Mouse (Mus musculus) midbrain, embryonic 16.5 days (tissue): ENCODE results near the gene Cth. TPM values are rescaled to one million over a fixed set of nuclear protein-coding genes. Genes with fewer than 3 reads are reported as not detected.

ENCODE experiments used
- ATAC-seq: fragments of 200-750 bp; cut with Nextera tagmentation; 2 replicates; pipeline ENCODE4 v1.8.0; 2017; ENCODE audit warnings: moderate TSS enrichment
- H3K27ac ChIP-seq: fragments of 300-500 bp; sonication (generic); 2 replicates; pipeline ENCODE4 v1.5.1; 2014; ENCODE audit warnings: mild to moderate bottlenecking, low read length, mixed read lengths
- H3K27me3 ChIP-seq: fragments of 300-500 bp; sonication (generic); 2 replicates; pipeline ENCODE4 v1.6.1; 2014; ENCODE audit warnings: low read depth, low read length, mixed read lengths; ENCODE audit not compliant: control insufficient read depth, insufficient read depth
- H3K36me3 ChIP-seq: fragments of 300-500 bp; sonication (generic); 2 replicates; pipeline ENCODE4 v1.6.1; 2014; ENCODE audit warnings: mild to moderate bottlenecking, low read length, moderate library complexity, mixed read lengths; ENCODE audit not compliant: control insufficient read depth, insufficient read depth
- H3K4me1 ChIP-seq: fragments of 300-500 bp; sonication (generic); 2 replicates; pipeline ENCODE4 v1.6.1; 2014; ENCODE audit warnings: mild to moderate bottlenecking, low read length, mixed read lengths; ENCODE audit not compliant: control insufficient read depth, insufficient read depth
- H3K4me2 ChIP-seq: fragments of 300-500 bp; sonication (generic); 2 replicates; pipeline ENCODE4 v1.6.1; 2014; ENCODE audit warnings: mild to moderate bottlenecking, low read length, mixed read lengths
- H3K4me3 ChIP-seq: fragments of 300-500 bp; sonication (generic); 2 replicates; pipeline ENCODE4 v1.5.1; 2014; ENCODE audit warnings: low read depth, mild to moderate bottlenecking, low read length, moderate library complexity, mixed read lengths
- H3K9ac ChIP-seq: fragments of 300-500 bp; sonication (generic); 2 replicates; pipeline ENCODE4 v1.6.1; 2014; ENCODE audit warnings: low read depth, low read length, mixed read lengths
- H3K9me3 ChIP-seq: fragments of 300-500 bp; sonication (generic); replicated peaks from 2 replicates; pipeline ENCODE4 v1.6.1; 2014; ENCODE audit warnings: mild to moderate bottlenecking, low read length, mixed read lengths; ENCODE audit not compliant: control insufficient read depth, poor library complexity, severe bottlenecking
- WGBS: fragments of 180-500 bp; shearing (Covaris S2); extraction: QIAGEN DNeasy Blood & Tissue Kit; methylation state at CpG from one replicate; pipeline ENCODE4 v1.1.7; 2014; 5-methylcytosine and 5-hydroxymethylcytosine counted together
- polyA plus RNA-seq: library from polyadenylated mRNA; unstranded; fragments of >200 nt; fragmentation: Nextera tagmentation; extraction: Ambion mirVana; gene quantifications from 2 replicates; pipeline ENCODE4 v1.2.1, GENCODE M21; 2015

Gene Cth
- polyA plus RNA-seq, result 2.2 and 2.3 TPM in 2 replicates

DNA sequence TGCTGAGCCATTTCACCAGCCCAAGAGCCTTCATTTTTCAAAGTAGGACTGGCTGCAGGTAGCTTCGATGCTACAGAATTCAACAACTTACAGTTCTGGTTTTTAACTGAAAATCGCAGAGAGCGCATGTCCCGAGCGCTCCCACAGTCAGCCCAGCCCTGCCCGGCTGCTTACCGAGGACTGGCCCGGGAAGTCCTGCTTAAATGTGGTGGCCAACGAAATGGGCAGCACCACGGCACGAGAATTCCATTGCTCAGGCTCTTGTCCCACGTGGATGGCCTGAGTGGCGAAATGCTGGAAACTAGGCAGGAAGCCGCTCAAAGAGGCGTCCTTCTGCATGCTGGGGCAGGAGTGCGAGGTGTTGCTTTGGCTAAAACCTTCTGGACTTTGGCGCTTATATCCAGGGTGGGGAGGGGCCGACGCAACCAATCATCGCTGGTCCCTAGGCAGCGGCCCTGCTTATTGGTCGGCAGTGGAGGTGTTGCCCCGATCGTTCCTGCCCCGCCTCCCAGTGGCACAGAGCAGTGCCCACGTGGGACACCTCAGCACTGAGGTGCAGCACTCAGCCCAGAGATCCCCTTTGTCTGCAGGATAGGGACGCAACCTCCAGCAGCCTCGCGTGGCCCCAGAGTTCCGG lies at the start of gene Cth:
TSS of gene Cth (minus strand) at position 386 of the 637 bp plus-strand sequence.
- Histone ChIP-seq H3K4me2 (peak within 1 kb of the TSS; percentile 100), H3K4me3 (peak within 1 kb of the TSS; percentile 65)

DNA sequence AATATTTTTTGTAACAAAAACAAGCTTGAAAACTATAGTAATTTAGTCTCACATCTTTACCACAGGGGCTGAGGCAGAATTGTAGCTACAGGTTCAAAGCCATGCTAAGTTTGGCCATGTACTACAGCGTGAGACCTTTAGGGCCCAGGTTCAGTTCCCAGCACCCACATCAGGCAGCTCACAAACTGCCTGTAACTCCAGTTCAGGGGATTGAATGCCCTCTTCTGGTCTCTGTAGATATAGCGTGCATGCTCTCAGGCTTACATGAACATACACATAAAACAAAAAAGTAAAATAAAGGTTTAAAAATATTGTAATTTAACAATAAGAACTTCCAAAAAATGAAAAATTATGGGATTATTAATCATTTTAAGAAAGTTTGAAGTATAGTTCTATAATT lies 48.4 kb upstream of the Cth start:
- H3K4me3 ChIP-seq, result no peak overlapping the region
- no peaks in the 10 kb centered on the region for H3K4me1 ChIP-seq
- no peaks in the 10 kb centered on the region for H3K9me3 ChIP-seq
- no peak overlapping the region for H3K4me2 ChIP-seq
- no peak for ATAC-seq
- no peaks in the 10 kb centered on the region for H3K27me3 ChIP-seq
- WGBS, result 97% methylated on average over 2 of the region's 2 CpGs
- no peak overlapping the region for H3K27ac ChIP-seq
- no peak overlapping the region for H3K9ac ChIP-seq
- H3K36me3 ChIP-seq, result peaks cover 3% of the 10 kb centered on the region; the same call in 1 of the 2 replicates

More for the DNA sequence above, at the start of gene Cth:
- Histone ChIP-seq H3K9ac (peak within 1 kb of the TSS; percentile 68), H3K27ac (no peak within 1 kb of the TSS), H3K27me3 (no peaks in the 10 kb centered on the region), H3K9me3 (no peaks in the 10 kb centered on the region), H3K4me1 (peaks cover 7% of the 10 kb centered on the region; the same call in 1 of the 2 replicates), H3K36me3 (no peaks in the 10 kb centered on the region)
- peak; percentile 100 for ATAC-seq
- WGBS, result under 1% methylated on average over 30 of the region's 30 CpGs

DNA sequence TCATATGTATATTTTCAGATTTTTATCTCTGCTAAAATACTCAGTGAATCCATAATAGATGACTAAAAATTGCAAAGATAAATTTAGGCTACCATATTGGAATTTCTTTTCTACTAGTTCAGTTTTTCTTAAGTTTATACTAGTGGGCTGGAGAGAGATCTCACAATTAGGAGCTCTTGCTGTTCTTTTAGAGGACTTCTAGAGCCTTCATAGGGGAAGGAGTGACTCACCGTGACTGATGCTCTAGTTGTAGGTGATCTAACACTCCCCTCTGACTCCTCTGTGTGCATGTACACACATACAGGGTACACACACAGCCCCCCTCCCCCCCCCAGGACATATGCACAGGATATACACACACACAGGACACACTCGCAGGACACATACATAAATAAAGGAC lies 46.3 kb upstream of the Cth start:
- Histone ChIP-seq H3K36me3 (peaks cover 3% of the 10 kb centered on the region; the same call in 1 of the 2 replicates), H3K9ac (no peak overlapping the region), H3K9me3 (no peaks in the 10 kb centered on the region), H3K27ac (no peak overlapping the region), H3K27me3 (no peaks in the 10 kb centered on the region), H3K4me3 (no peak overlapping the region), H3K4me2 (no peak overlapping the region), H3K4me1 (no peaks in the 10 kb centered on the region)
- 93% methylated on average over 2 of the region's 2 CpGs for WGBS
- no peak for ATAC-seq

DNA sequence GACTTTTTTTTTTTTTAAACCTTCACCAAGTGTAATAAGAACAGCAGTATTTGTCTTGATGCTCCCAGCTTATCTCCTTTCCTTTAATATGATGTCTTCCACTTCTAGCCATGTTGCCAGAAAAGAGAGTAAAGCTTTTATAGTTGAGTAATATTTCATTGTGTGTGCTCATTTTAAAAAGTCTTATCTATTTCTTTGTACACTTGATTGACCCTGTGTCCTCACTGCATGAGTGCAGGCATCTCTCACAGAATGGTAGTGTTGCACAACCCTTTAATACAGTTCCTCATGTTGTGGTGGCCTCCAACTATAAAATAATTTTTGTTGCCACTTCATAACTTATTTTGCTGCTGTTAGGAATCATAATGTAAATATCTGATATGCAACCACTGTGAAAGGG lies 32.4 kb upstream of the Cth start:
- no peaks in the 10 kb centered on the region for H3K36me3 ChIP-seq
- no peak overlapping the region for H3K4me2 ChIP-seq
- no peak overlapping the region for H3K4me3 ChIP-seq
- H3K4me1 ChIP-seq, result no peaks in the 10 kb centered on the region; the same call in 1 of the 2 replicates
- H3K9me3 ChIP-seq, result no peaks in the 10 kb centered on the region
- H3K27me3 ChIP-seq, result no peaks in the 10 kb centered on the region
- no peak for ATAC-seq
- H3K9ac ChIP-seq, result no peak overlapping the region
- H3K27ac ChIP-seq, result no peak overlapping the region

DNA sequence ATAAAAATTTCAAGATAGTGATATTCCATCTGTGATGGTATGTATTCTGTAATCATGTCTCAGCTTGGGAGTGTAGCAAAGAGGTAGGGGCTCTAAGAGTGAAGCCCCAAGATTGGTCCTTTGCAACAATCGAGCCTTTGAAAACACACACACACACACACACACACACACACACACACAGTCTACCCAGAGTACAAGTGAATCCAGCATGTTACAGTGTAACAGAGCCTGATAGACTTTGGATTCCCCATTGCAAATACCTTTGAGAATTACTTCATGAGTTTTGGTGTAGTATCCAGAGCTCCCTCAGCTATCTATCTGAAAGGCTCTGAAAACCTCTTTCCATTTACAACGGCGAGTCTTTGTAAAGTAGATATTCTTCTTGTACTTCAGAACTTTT lies 31.3 kb upstream of the Cth start:
- no peaks in the 10 kb centered on the region for H3K27me3 ChIP-seq
- H3K27ac ChIP-seq, result no peak overlapping the region
- no peaks in the 10 kb centered on the region for H3K36me3 ChIP-seq
- H3K4me3 ChIP-seq, result no peak overlapping the region
- H3K4me1 ChIP-seq, result peaks cover under 1% of the 10 kb centered on the region; the same call in 1 of the 2 replicates
- no peak for ATAC-seq
- H3K4me2 ChIP-seq, result no peak overlapping the region
- no peaks in the 10 kb centered on the region for H3K9me3 ChIP-seq
- 97% methylated on average over 3 of the region's 3 CpGs for WGBS
- no peak overlapping the region for H3K9ac ChIP-seq

DNA sequence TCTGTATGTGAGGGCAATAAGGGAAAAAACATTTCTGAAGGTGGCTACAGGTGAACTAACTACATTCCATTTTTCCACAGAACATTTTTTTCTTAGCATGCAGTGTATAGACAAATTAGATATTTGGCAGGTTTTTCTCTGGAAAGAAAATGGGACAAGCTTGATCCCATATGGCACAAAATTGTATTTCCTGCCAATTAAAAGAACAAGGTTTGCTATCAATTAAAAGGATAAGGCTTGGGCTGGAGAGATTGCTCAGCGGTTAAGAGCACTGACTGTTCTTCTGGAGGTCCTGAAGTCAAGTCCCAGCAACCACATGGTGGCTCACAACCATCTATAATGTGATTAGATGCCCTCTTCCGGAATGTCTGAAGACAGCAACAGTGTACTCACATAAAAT lies 30.6 kb upstream of the Cth start:
- Histone ChIP-seq H3K27ac (no peak overlapping the region), H3K9ac (no peak overlapping the region), H3K9me3 (no peaks in the 10 kb centered on the region), H3K4me1 (peaks cover 3% of the 10 kb centered on the region; the same call in 1 of the 2 replicates), H3K4me3 (no peak overlapping the region), H3K36me3 (no peaks in the 10 kb centered on the region), H3K27me3 (no peaks in the 10 kb centered on the region), H3K4me2 (no peak overlapping the region)
- ATAC-seq, result no peak
- 83% methylated on average over 2 of the region's 2 CpGs for WGBS

DNA sequence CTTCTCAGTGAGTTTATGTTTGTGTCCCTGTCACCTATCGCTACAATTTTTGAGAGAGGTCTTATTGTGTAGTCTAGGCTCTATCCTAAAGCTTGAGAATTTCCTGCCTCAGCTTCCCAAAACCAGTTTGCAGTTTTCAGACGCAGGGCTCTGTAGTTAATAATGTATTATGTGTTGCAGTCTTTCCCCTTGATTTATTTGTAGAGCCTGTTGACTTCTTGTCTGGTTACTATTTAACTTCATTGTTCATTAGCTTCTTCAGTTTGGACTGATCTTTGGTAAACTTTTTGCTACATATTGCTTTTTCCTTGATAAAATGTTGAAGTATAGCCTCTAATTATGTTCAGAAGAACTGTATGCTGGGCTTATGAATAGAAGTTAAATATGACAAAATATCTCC lies 27.8 kb upstream of the Cth start:
- Histone ChIP-seq H3K4me3 (no peak overlapping the region), H3K4me2 (no peak overlapping the region), H3K27ac (no peak overlapping the region), H3K27me3 (no peaks in the 10 kb centered on the region), H3K36me3 (no peaks in the 10 kb centered on the region), H3K9ac (no peak overlapping the region), H3K9me3 (no peaks in the 10 kb centered on the region), H3K4me1 (peaks cover 22% of the 10 kb centered on the region)
- no peak for ATAC-seq
- 96% methylated on average over 2 of the region's 2 CpGs for WGBS

DNA sequence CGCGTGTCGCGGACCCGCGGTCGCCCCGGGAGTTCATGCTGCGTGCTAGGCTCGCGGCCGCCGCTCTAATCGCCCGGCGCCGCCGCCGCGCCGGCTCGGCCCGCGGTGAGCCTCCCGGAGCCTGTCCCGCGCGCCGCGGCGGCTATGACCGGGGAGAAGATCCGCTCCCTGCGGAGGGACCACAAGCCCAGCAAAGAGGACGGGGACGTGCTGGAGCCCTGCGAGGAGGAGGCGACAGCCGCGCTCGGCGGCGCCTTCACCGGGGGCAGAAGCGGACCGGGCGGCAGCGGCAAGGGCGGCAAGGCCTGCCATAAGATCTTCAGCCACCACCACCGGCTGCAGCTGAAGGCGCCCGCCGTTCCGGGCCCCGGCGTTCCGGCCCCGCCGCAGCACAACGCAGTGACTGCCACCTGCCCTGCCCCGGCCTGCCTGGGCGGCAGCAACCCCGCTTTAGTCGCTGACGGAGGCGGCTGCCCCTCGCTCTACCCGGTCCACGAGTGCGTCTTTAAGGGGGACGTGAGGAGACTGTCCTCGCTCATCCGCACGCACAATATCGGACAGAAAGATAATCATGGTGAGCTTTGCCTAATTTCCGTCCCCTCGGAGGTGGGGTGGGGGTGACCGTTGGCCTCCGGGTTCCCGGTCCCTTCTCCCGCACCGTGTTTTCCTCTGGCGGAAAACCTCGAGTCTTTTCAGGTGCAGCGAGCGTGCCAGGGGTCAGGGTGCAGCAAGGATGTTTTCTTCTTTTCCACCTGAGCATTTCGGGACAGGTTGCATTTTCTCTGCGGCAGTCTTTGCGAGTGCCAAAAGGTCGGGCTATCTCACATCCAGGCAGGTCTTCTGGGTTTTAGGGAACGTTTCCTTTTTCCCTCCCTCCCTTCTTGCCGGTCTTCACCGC lies 22.8 kb upstream of the Cth start:
- peak; percentile 78 for ATAC-seq
- peak overlapping the region; percentile 100 for H3K4me3 ChIP-seq
- H3K4me2 ChIP-seq, result peak overlapping the region; percentile 96
- H3K27ac ChIP-seq, result peak overlapping the region; percentile 93
- peak overlapping the region; percentile 97 for H3K9ac ChIP-seq
- peaks cover 25% of the 10 kb centered on the region for H3K4me1 ChIP-seq
- under 1% methylated on average over 93 of the region's 93 CpGs for WGBS
- H3K9me3 ChIP-seq, result no peaks in the 10 kb centered on the region
- H3K27me3 ChIP-seq, result no peaks in the 10 kb centered on the region
- no peaks in the 10 kb centered on the region for H3K36me3 ChIP-seq

DNA sequence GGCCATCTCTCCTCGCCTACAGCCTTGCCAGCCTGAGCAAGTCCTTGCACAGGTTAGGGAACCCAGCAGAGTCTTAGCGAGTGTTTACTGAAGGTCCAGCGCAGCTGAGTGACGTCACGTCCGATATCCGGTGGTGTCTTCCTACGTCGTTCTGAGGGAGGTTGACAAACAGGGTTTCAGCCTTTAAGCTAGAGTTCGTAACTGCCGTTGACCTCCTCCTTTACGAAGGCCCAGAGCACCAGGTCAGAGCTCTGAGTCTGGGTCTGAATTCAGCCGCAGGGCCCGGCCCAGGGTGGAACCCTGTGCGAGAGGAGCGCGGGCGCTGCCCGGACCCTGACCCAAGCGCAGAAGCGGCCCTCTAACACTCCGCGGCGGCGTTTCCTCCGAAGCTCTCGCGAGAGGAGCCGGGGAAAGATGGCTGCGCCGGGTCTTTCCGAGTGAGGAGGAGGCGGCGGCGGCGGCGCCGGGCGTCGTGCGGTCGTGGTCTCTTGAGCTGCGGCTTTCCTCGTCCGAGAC lies 22.0 kb upstream of the Cth start, which contains the start of gene Ankrd13c:
TSS of gene Ankrd13c (plus strand) at position 397 of the 516 bp plus-strand sequence.
- Histone ChIP-seq H3K4me1 (peaks cover 25% of the 10 kb centered on the region), H3K9me3 (no peaks in the 10 kb centered on the region), H3K27ac (peak within 1 kb of the TSS; percentile 93), H3K4me3 (peak within 1 kb of the TSS; percentile 100), H3K9ac (peak within 1 kb of the TSS; percentile 97), H3K36me3 (no peaks in the 10 kb centered on the region), H3K27me3 (no peaks in the 10 kb centered on the region), H3K4me2 (peak within 1 kb of the TSS; percentile 96)
- peak; percentile 99 for ATAC-seq
- WGBS, result under 1% methylated on average over 43 of the region's 45 CpGs
